Mouse (Mus musculus) heart, postnatal 0 days (tissue): ENCODE results near the gene Lingo3.

Experiments
- CTCF ChIP-seq: IDR thresholded peaks from 2 replicates; pipeline ENCODE4 v1.5.1; 2016; ENCODE audit warnings: antibody characterized with exemption, control low read depth, low read depth
- EP300 ChIP-seq: IDR thresholded peaks from 2 replicates; pipeline ENCODE4 v1.6.1; 2016; ENCODE audit warnings: antibody characterized with exemption, low read depth

DNA sequence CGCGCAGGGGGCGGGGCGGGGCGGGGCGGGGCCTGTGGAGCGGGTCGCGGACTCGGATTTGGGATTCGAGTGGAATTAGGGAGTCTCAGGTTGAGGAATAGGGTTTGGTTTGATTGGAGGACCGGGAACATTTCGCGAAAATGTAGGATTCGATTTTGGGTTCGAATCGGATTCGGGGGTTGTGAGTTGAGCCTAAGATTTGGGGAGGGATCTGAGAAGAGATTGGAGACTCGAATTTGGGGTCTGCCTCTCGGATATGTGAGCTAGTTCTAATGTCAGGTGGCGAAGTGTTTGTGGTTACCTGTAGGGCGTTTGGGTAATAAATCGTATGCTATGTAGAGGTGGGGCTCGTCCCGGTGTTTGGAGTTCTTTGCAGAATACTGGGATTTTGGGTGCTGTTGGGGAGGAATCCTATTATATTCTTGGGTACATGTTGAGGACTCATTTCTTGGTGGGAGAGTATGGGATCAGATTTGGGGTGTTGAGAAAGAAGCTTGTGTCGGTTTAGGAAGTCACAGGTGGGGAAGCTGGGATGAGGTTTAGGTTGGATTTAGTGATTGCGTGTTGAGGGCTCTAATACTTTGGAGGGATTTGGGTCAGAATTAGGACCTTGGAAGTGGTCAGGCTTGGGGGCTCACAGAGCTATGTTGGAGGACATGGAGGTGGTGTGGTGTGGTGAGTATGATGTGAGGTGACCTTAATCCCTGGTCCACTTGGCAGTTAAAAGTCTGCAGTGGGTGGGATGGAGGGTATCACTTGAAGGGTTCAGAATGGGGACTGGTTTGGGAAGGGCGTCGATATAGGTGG is 16.6 kb downstream of the Lingo3 start:
- TF ChIP-seq CTCF = no peak
- no peak for TF ChIP-seq EP300
